Mouse (Mus musculus): ENCODE results near the gene Rsph1.

The Rsph1 gene

DNA sequence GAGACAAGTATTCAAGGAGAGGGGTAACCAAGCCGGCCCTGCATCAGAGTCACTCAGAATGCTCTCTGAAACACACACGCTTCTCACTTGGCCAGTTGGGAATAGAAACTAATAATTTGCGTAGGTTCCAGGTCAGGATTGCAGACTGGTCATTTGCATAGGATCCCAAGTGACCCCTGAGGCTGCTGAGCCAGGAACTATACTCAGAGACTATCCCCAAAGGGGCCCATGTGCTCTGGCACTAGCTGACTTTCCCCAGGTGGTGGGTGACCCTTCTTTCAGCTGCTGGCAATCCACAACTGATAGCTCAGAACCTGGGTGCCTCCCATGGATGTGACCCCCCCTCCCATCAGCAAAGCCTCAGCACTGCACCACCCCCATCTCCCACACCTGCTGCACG lies 18.0 kb downstream of the Rsph1 start:
- no peak for TF ChIP-seq GATA4 (IDR thresholded peaks at IDR 0.05; ENCODE audit: insufficient replicate concordance, low read length)

DNA sequence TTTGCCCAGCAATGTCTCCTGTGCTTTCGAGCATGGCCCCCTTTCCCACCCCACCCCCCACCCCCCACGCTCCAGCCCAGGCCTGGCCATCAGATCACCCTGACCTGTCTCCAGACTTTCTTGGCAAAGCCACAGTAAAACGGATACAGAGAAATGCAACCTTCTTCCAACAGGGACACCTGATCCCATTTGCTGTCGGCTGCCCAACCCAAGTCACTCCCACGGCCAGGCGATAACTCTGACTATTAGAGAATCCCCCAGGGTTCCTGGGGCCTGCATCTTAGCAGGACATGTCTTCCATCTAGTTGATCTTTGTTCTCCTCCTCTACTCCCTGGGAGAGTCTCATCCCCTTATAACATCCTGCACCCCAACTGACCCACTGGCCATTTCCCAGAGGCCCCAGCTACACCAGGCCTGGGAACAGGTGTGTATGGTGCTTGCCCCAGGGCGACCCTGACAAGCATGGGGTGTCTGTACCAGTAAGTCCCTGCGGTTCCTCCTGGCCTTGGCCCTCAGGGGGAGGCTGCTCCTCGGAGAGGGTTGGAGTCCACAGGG lies 18.8 kb downstream of the Rsph1 start:
- TF ChIP-seq GATA4 (IDR thresholded peaks at IDR 0.05; ENCODE audit: insufficient replicate concordance, low read length) = no peak

DNA sequence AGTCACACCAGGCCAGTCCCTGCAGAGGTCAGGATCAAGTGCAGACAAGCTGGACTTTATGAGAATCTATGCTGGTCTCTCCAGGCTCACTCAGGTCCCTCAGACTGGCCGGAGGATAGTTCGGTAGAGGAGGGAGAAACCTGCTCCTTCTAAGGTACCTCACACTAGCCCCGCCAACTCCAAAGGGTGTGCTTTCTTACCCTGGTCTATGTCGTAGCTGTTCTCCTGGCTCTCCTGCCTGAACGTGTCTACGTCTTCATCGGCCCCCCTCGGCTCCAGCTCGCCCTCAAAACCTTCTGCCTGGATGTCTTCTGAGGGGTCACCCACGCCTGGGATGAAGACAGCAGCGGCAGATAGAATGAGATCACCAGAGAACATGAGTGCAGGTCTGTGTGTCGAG lies 19.3 kb downstream of the Rsph1 start:
- TF ChIP-seq GATA4 (IDR thresholded peaks at IDR 0.05; ENCODE audit: insufficient replicate concordance, low read length) = no peak

- TF ChIP-seq GATA4 (IDR thresholded peaks at IDR 0.05; ENCODE audit: insufficient replicate concordance, low read length) = no peak
Observed at GRCm38 (mm10) chr17:31257149-31257548, 20.0 kb downstream of the Rsph1 start.

DNA sequence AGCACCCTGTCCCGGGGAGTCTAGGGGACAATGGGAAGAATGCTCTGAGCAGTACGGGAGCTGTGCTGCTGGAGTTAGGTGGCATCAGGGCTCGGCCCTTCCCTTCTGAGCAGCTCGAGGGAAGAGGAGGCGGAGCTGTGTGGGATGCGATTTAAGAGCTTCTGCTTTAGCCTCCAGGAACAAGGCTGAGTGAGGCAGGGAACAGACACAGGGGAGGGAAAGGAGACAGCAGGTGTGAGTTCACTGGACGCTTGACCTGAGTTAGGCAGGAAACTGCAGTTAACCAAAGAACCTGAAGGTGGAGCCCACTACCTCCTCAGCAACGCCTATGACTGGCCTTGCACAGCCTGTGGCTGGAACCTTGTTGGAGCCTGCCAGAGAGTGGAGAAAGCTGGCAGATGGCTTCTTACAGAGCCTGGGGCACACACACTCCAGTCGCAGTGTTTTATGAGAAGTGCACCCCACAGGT lies 22.7 kb downstream of the Rsph1 start:
- TF ChIP-seq GATA4 (IDR thresholded peaks at IDR 0.05; ENCODE audit: insufficient replicate concordance, low read length) = no peak

DNA sequence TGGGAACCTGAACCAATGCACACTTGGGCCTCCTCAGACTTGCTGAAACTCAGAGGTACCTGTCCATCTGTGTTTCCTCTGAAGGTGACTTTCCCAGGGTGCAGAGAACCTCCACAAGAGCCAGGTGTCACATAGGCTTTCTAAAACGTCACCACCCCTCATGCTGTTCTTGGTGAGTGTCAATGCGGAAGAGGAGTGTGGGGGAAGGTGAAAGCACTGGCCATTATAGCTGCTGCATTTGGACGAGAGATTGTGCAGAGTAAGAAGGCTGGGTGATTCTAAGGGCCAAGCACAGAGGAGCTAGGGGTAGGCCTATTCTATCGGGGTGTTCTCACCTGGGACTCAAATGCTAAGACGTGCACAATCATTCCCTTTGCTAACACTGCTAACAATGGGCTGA lies 23.2 kb downstream of the Rsph1 start:
- TF ChIP-seq GATA4 (IDR thresholded peaks at IDR 0.05; ENCODE audit: insufficient replicate concordance, low read length) = no peak

DNA sequence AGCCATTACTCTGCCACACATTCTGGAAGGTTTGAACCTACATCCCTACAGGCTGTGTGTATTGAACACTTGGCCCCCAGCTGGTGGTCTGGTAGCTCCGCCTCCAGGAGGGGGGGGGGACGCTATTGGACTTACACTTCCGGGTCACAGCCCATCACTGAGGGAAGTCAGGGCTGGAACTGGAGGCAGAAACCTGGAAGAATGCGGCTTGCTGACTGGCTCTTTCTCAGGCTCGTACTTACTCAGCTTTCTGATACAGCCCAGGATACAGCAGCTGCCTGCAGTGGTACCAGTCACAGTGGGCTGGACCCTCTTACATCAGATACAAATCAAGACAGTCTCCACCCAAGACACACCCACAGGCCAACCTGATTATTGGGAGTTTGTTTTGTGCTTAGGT lies 30.0 kb downstream of the Rsph1 start:
- TF ChIP-seq GATA4 (IDR thresholded peaks at IDR 0.05; ENCODE audit: insufficient replicate concordance, low read length) = no peak

- TF ChIP-seq GATA4 (IDR thresholded peaks at IDR 0.05; ENCODE audit: insufficient replicate concordance, low read length) = no peak
Observed at GRCm38 (mm10) chr17:31245321-31245720, 31.9 kb downstream of the Rsph1 start.

GRCm38 (mm10) chr17:31242764-31243163 lies 34.4 kb downstream of the Rsph1 start:
- no peak for TF ChIP-seq GATA4 (IDR thresholded peaks at IDR 0.05; ENCODE audit: insufficient replicate concordance, low read length)

DNA sequence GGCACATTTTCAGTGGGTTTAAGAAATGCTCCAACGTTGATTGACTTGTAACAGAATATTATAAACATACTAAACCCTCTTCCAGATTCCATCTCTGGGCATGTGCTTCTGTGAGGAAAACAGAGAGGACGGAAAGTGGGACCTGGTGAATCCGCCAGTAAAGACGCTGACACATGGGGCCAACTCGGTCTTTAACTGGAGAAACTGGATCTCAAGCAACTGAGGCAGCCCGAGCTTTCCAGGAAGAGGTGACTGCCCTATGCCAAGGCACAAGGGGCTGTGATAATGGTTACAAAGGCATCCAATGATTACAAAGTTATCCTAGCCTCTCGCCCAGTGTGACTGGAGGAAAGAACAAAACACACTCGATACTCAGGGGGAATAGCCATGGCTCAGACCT lies 36.0 kb downstream of the Rsph1 start:
- TF ChIP-seq GATA4 (IDR thresholded peaks at IDR 0.05; ENCODE audit: insufficient replicate concordance, low read length) = no peak

- TF ChIP-seq GATA4 (IDR thresholded peaks at IDR 0.05; ENCODE audit: insufficient replicate concordance, low read length) = no peak
Observed at GRCm38 (mm10) chr17:31238234-31239020, 38.8 kb downstream of the Rsph1 start.

GRCm38 (mm10) chr17:31235915-31236314 lies 41.3 kb downstream of the Rsph1 start:
- no peak for TF ChIP-seq GATA4 (IDR thresholded peaks at IDR 0.05; ENCODE audit: insufficient replicate concordance, low read length)

DNA sequence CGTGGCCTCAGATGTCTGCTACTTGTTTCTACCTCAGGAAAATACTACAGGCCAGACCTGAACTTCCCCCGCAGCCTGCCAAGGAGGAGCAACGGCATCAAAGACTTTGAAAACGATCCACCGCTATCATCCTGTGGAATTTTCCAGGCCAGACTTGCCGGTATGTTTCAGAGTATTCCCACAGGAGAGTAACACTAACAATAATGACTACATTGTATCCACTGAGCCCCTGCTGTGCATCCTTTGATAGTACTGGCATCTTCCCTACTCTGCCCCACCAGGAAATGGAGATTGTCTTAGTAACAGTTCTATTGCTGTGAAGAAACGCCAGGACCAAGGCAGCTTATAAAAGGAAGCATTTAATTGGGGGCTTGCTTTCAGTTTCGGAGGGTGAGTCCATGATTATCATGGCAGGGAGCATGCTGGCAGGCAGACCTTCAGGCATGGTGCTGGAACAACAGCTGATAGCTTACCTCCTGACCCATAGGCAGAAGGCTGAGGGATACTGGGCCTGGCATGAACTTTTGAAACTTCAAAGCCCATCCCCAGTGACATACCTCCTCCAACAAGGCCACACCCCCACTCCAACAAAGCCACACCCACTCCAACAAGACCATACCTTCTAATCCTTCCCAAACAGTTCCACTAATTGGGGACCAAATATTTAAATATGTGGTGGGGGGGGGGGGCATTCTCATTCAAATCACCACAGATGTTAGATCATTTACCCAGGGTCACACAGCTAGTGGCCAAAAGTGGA lies 44.8 kb downstream of the Rsph1 start:
- TF ChIP-seq GATA4 (IDR thresholded peaks at IDR 0.05; ENCODE audit: insufficient replicate concordance, low read length) = no peak

GRCm38 (mm10) chr17:31231780-31232179 lies 45.4 kb downstream of the Rsph1 start:
- no peak for TF ChIP-seq GATA4 (IDR thresholded peaks at IDR 0.05; ENCODE audit: insufficient replicate concordance, low read length)

- no peak for TF ChIP-seq GATA4 (IDR thresholded peaks at IDR 0.05; ENCODE audit: insufficient replicate concordance, low read length)
Observed at GRCm38 (mm10) chr17:31226931-31227330, 50.3 kb downstream of the Rsph1 start.

DNA sequence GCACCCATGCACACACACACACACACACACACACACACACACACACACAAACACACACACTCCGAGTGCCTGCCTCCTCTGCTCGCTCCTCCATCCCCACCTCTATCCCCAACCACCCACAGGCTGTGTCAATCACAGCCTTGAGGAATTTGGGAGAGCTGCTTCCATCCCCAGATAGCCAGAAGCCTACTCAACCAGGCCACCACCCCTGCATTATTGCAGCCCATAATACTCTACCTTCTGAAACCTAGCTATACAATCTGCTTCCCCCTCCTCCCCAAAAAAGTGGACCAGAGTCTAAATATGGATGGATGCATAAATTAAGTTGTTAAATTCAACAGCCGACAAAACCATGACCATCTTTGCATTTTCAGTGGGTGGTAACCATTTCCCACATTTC lies 50.8 kb downstream of the Rsph1 start:
- TF ChIP-seq GATA4 (IDR thresholded peaks at IDR 0.05; ENCODE audit: insufficient replicate concordance, low read length) = no peak

All from liver, adult (tissue).